Mouse (Mus musculus) cortical plate, adult 2 months (tissue): Measurements from ENCODE around the gene Hoxa1. TPM values are rescaled to one million over a fixed set of nuclear protein-coding genes. Genes with fewer than 3 reads are reported as not detected.

Experiments used
- H3K27ac ChIP-seq: fragments of 200-500 bp; 2 replicates; pipeline ENCODE4 v1.5.1; 2012; ENCODE audit warnings: low read length, control low read depth, inconsistent platforms; ENCODE audit not compliant: insufficient read depth
- H3K4me1 ChIP-seq: fragments of 200-500 bp; 2 replicates; pipeline ENCODE4 v1.6.1; 2011; ENCODE audit warnings: low read length; ENCODE audit not compliant: control insufficient read depth, insufficient read depth
- H3K4me3 ChIP-seq: fragments of 200-500 bp; 2 replicates; pipeline ENCODE4 v1.5.1; 2011; ENCODE audit warnings: mild to moderate bottlenecking, low read length, control low read depth; ENCODE audit not compliant: insufficient read depth
- CTCF ChIP-seq: fragments of 200-500 bp; IDR thresholded peaks from 2 replicates; pipeline ENCODE4 v1.5.1; 2011; ENCODE audit warnings: mild to moderate bottlenecking, control low read depth, low read length; ENCODE audit not compliant: insufficient read depth; ENCODE audit errors: extremely low read depth
- POLR2A ChIP-seq: fragments of 200-500 bp; IDR thresholded peaks from 2 replicates; pipeline ENCODE4 v1.6.1; 2011; ENCODE audit warnings: mild to moderate bottlenecking, low read length, control low read depth; ENCODE audit not compliant: insufficient read depth; ENCODE audit errors: extremely low read depth
- polyA plus RNA-seq: library from polyadenylated mRNA; depleted of rRNA; stranded (reverse); fragments of >200 nt; gene quantifications from 2 replicates; pipeline ENCODE4 v1.2.3, GENCODE M21; 2012; rRNA removed

The Hoxa1 gene
- not detected in 2 replicates for polyA plus RNA-seq

GRCm38 (mm10) chr6:52158276-52159051, at the start of gene Hoxa1:
Hoxa1 (minus strand) TSS chr6:52158317.
- no peaks in the 10 kb centered on the region for H3K4me1 ChIP-seq
- TF ChIP-seq CTCF (no peak), POLR2A (no peak)
- no peak within 1 kb of the TSS for H3K27ac ChIP-seq
- H3K4me3 ChIP-seq: no peak within 1 kb of the TSS

DNA sequence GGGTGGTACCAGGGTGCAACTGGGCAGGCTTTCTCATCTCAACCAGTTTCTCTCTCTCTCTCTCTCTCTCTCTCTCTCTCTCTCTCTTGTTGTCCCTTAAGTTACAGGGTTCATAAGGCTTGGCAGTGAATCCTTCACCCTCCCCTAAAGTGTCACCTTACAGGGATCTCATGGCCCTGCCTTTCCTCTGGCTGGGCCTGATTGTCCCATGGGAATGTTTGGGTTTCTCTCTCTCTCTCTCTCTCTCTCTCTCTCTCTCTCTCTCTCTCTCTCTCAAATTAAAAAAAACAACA, 49.5 kb upstream of the Hoxa1 start:
- Histone ChIP-seq H3K4me1 (no peaks in the 10 kb centered on the region), H3K4me3 (no peak overlapping the region), H3K27ac (no peak overlapping the region)
- no peak for TF ChIP-seq CTCF

DNA sequence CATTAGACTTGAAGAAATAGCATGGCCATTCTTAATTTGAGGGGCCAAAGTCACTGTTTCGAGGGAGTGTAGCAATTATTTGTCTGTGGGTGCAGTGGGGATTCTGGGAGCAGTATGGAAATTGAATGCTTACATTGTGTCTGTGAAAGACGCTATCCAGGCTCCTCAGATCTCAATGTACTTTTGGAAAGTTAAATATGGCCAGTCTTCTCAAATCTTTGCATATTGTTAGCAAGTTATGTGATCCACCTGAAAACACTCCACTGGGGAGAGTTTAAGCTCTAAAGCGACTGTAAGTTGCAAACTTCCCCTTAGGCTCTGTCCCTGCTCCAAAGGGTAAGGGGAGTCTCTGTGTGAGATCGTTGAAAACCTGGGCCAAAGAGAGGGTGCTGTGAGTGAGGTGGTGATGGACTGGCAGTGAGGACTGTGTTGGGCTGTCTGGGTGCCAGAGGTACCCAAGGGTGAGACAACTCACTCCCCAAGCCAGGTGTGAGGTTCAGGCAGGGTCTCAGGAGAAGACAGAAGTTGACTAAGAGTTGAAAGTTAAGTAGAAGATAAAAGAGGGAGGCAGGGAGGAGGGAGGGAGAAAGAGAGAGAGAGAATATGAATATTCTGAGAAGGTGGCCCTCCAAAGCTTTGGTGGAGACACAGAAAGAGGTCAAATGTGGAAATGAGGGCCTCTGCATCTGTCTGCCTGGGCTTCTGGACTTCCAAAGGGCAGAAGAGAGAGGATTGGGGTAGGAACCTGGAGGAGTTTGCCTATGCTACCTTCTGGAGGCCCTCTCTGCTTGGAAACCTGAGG, 49.0 kb upstream of the Hoxa1 start:
- no peak for TF ChIP-seq POLR2A
- TF ChIP-seq CTCF: no peak
- no peak overlapping the region for H3K4me3 ChIP-seq
- H3K4me1 ChIP-seq: no peaks in the 10 kb centered on the region
- no peak overlapping the region for H3K27ac ChIP-seq

DNA sequence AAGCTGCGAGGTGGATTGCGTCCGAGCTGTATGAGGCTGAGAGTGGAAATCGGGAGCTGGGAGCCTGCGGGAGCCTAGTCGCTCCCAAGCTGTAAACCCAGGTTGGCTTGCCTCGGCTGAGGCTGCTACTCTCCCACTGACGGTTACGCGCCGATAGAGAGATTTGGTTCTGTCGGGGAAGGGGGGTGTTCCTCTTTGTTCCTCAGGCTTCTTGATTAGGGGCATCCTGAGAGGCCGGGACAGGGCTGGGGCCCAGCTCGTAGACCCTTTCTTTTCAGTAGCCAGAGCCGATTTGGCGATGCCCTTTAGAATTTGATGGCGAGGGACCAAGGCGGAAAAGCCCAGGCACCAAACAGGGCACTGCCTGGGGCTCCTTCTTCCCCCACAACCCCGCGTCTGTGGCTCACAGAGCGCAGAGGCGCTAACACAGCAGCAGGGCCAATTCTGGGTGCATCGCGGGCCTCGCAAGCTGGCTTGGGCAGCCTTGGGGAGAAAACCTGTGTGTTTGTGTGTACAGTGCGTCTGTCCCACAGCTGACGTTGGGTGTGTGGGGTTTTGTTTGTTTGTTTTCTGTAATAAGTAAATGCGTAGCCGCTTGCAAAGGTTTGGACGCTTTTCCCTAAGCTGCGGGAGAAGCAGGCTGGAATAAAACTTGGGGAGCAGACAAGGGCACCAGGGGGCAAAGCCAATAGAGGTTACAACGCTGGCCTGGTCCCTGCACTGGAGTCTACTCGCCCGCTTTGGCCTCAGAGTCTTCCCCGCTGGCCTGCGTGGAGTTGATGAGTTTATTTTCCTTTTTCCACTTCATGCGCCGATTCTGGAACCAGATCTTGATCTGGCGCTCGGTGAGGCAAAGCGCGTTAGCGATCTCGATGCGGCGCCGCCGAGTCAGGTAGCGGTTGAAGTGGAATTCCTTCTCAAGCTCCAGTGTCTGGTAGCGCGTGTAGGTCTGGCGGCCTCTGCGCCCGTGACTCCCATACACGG, 47.8 kb upstream of the Hoxa1 start:
- Histone ChIP-seq H3K27ac (no peak overlapping the region), H3K4me3 (no peak overlapping the region), H3K4me1 (no peaks in the 10 kb centered on the region)
- no peak for TF ChIP-seq CTCF

- Histone ChIP-seq H3K4me1 (no peaks in the 10 kb centered on the region), H3K27ac (no peak overlapping the region), H3K4me3 (no peak overlapping the region)
- TF ChIP-seq CTCF (no peak), POLR2A (no peak)
Measured at GRCm38 (mm10) chr6:52205221-52205620, 47.1 kb upstream of the Hoxa1 start.

DNA sequence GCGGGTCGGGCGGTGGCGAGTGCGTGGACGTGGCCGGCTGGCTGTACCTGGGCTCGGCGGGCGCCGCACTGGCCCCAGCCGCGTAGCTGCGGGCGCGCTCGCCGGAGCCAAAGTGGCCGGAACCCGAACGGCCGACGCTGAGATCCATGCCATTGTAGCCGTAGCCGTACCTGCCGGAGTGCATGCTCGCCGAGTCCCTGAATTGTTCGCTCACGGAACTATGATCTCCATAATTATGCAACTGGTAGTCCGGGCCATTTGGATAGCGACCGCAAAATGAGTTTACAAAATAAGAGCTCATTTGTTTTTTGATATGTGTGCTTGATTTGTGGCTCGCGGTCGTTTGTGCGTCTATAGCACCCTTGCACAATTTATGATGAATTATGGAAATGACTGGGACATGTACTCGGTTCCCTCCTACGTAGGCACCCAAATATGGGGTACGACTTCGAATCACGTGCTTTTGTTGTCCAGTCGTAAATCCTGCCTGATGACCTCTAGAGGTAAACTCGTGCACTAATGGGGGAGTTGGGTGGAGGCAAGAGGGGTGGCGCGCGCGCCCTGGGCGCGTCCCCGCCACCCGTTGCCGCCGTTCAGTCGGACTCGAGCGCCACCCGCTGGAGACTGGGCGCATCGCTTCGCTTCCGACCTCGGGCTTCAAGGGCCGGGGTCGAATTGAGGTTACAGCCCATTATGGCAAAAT, 46.1 kb upstream of the Hoxa1 start, which contains the start of gene Hoxa5:
TSS of gene Hoxa5 (minus strand) at position 538 of the 703 bp plus-strand sequence.
- Histone ChIP-seq H3K4me3 (no peak within 1 kb of the TSS), H3K4me1 (no peaks in the 10 kb centered on the region), H3K27ac (no peak within 1 kb of the TSS)
- TF ChIP-seq CTCF (no peak), POLR2A (no peak)

- Histone ChIP-seq H3K4me3 (no peak overlapping the region), H3K27ac (no peak overlapping the region), H3K4me1 (no peaks in the 10 kb centered on the region)
- TF ChIP-seq CTCF: no peak
- TF ChIP-seq POLR2A: no peak
Measured at GRCm38 (mm10) chr6:52203371-52204049, 45.4 kb upstream of the Hoxa1 start.

- TF ChIP-seq CTCF (no peak), POLR2A (no peak)
- H3K4me1 ChIP-seq: no peaks in the 10 kb centered on the region
- no peak overlapping the region for H3K4me3 ChIP-seq
- no peak overlapping the region for H3K27ac ChIP-seq
Measured at GRCm38 (mm10) chr6:52203121-52203370, 44.9 kb upstream of the Hoxa1 start.

GRCm38 (mm10) chr6:52202362-52203120, 44.4 kb upstream of the Hoxa1 start:
- no peaks in the 10 kb centered on the region for H3K4me1 ChIP-seq
- TF ChIP-seq CTCF (no peak), POLR2A (no peak)
- no peak overlapping the region for H3K27ac ChIP-seq
- H3K4me3 ChIP-seq: no peak overlapping the region
